In the genomic region with DNA sequence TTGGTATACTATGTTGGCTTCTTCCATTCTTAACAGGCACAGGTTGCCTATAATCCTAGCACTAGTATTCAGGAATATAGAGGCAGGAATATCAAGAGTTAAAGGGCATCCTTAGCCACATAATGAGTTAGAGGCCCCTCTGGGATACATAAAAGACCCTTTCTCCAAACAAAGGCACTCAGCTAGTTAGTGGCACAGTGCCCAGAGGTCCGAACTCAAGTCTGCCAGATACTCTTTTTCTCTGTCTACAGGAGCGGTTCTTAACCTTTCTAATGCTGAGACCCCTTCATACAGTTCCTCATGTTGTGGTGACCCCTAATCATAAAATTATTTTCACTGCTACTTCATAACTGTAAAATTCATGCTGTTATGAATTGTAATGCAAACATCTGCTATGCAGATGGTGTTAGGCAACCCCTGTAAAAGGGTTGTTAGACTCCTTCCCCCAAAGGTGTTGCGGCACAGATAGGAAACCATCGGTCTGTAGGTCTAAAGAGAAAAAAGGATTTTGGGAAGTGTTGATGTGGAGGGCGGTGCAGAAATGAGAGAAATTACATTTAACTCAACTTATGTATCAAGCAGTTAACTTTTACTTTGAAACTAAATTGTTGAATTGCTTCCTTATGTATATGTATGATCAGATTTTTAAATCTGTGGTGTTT, we compare ENCODE assay signal across 12 mouse cellular contexts. TPM values are rescaled to one million over a fixed set of nuclear protein-coding genes. Genes with fewer than 3 reads are reported as not detected.
DNase-seq lines count a peak whose midpoint lies in the region; ATAC-seq lines count a peak whose summit lies in the region.
"Had no signal": no experiment of that assay in that cellular context is flagged by ENCODE, and none has a peak within 500 bp of the region (broad histone marks: within the 10 kb centered on the region; RNA-seq: fewer than 3 reads in every experiment).

No protein-coding gene starts in this region.

- peaks cover 2 to 26% of the 10 kb centered on the region in 2 experiments; a peak in 3 of 4 replicates for H3K4me1 ChIP-seq in heart, embryonic 14.5 days (ENCODE audit: control insufficient read depth in 2 of 2, insufficient read depth in 2 of 2, low read length in 2 of 2)
- H3K4me1 ChIP-seq in midbrain, embryonic 14.5 days (ENCODE audit: control insufficient read depth, insufficient read depth, low read length) = peaks cover 4% of the 10 kb centered on the region; the same call in 1 of the 2 replicates
- H3K4me1 ChIP-seq in midbrain, embryonic 10.5 days = no peaks in the 10 kb centered on the region
- H3K4me1 ChIP-seq in forebrain, embryonic 13.5 days = peaks cover 28% of the 10 kb centered on the region
- peaks cover 9% of the 10 kb centered on the region; the same call in 1 of the 2 replicates for H3K4me1 ChIP-seq in limb, embryonic 15.5 days

- H3K4me2 ChIP-seq in heart, embryonic 14.5 days (ENCODE audit: low read length) = peak overlapping the region; percentile 43
- H3K4me2 ChIP-seq in midbrain, embryonic 14.5 days (ENCODE audit: low read length) = peak overlapping the region; percentile 24; the same call in 1 of the 2 replicates
- H3K4me2 ChIP-seq in forebrain, embryonic 13.5 days = peak overlapping the region; percentile 44
- no peak overlapping the region for H3K4me2 ChIP-seq in limb, embryonic 15.5 days

- DNase-seq in heart, postnatal 4 days = no peak
- DNase-seq in midbrain, embryonic 14.5 days = peak; percentile 78
- no peak for DNase-seq in midbrain, embryonic 10.5 days (ENCODE audit: low spot score)
- no peak for DNase-seq in urinary bladder, postnatal 10 days (ENCODE audit: low spot score)
- no peak for DNase-seq in thymus, postnatal 10 days (ENCODE audit: low spot score in 2 of 2)
- DNase-seq: adrenal gland, postnatal 10 days; kidney, adult 8-10 months; thymus, postnatal 25 days had no signal

- H3K27me3 ChIP-seq in heart, embryonic 14.5 days (ENCODE audit: control insufficient read depth, insufficient read depth, low read length) = no peaks in the 10 kb centered on the region
- H3K27me3 ChIP-seq in midbrain, embryonic 14.5 days (ENCODE audit: control insufficient read depth, insufficient read depth, low read length) = no peaks in the 10 kb centered on the region
- no peaks in the 10 kb centered on the region for H3K27me3 ChIP-seq in midbrain, embryonic 10.5 days (ENCODE audit: low read depth, poor library complexity, severe bottlenecking)
- H3K27me3 ChIP-seq in forebrain, embryonic 13.5 days = no peaks in the 10 kb centered on the region
- no peaks in the 10 kb centered on the region for H3K27me3 ChIP-seq in limb, embryonic 15.5 days

- H3K9ac ChIP-seq in heart, embryonic 14.5 days (ENCODE audit: low read length) = peak overlapping the region; percentile 50
- no peak overlapping the region for H3K9ac ChIP-seq in midbrain, embryonic 14.5 days (replicated peaks; ENCODE audit: low read length)
- H3K9ac ChIP-seq in forebrain, embryonic 13.5 days = no peak overlapping the region
- no peak overlapping the region for H3K9ac ChIP-seq in limb, embryonic 15.5 days

- no peaks in the 10 kb centered on the region for H3K9me3 ChIP-seq in heart, embryonic 14.5 days (ENCODE audit: control insufficient read depth, low read length)
- H3K9me3 ChIP-seq in midbrain, embryonic 14.5 days (ENCODE audit: control insufficient read depth, low read length) = no peaks in the 10 kb centered on the region
- H3K9me3 ChIP-seq in midbrain, embryonic 10.5 days (replicated peaks) = no peaks in the 10 kb centered on the region
- no peaks in the 10 kb centered on the region for H3K9me3 ChIP-seq in forebrain, embryonic 13.5 days (replicated peaks)
- H3K9me3 ChIP-seq in limb, embryonic 15.5 days = no peaks in the 10 kb centered on the region

- 55% methylated on average over 5 of the region's 5 CpGs for WGBS in heart, embryonic 14.5 days
- 41% methylated on average over 5 of the region's 5 CpGs for WGBS in midbrain, embryonic 14.5 days
- WGBS in midbrain, embryonic 10.5 days = 86% methylated on average over 5 of the region's 5 CpGs
- 29% methylated on average over 5 of the region's 5 CpGs for WGBS in forebrain, embryonic 13.5 days
- 35% methylated on average over 5 of the region's 5 CpGs for WGBS in limb, embryonic 15.5 days

- peak overlapping the region in 1 of 2 experiments; percentile 50; a peak in 1 of 4 replicates for H3K27ac ChIP-seq in heart, embryonic 14.5 days (replicated peaks in 1 of 2; ENCODE audit: control insufficient read depth in 1 of 2, insufficient read depth in 1 of 2, low read depth in 2 of 2, low read length in 2 of 2)
- no peak overlapping the region for H3K27ac ChIP-seq in midbrain, embryonic 14.5 days (replicated peaks; ENCODE audit: low read depth, low read length)
- H3K27ac ChIP-seq in midbrain, embryonic 10.5 days (replicated peaks) = no peak overlapping the region
- peak overlapping the region; percentile 66 for H3K27ac ChIP-seq in forebrain, embryonic 13.5 days
- H3K27ac ChIP-seq in limb, embryonic 15.5 days = no peak overlapping the region

- H3K4me3 ChIP-seq in heart, embryonic 14.5 days (ENCODE audit: control insufficient read depth in 1 of 2, insufficient read depth in 1 of 2, low read depth in 1 of 2, low read length in 2 of 2) = no peak overlapping the region
- no peak overlapping the region for H3K4me3 ChIP-seq in midbrain, embryonic 14.5 days (replicated peaks; ENCODE audit: low read depth, low read length)
- no peak overlapping the region for H3K4me3 ChIP-seq in midbrain, embryonic 10.5 days
- H3K4me3 ChIP-seq in forebrain, embryonic 13.5 days = no peak overlapping the region
- 0 out of 2 replicates have a peak overlapping the region, but pooled peaks have one; percentile 4 for H3K4me3 ChIP-seq in limb, embryonic 15.5 days

- peaks cover 40% of the 10 kb centered on the region for H3K36me3 ChIP-seq in heart, embryonic 14.5 days (ENCODE audit: control insufficient read depth, insufficient read depth, low read length)
- peaks cover 24% of the 10 kb centered on the region for H3K36me3 ChIP-seq in midbrain, embryonic 14.5 days (ENCODE audit: control insufficient read depth, insufficient read depth, low read length)
- peaks cover 34% of the 10 kb centered on the region for H3K36me3 ChIP-seq in midbrain, embryonic 10.5 days
- peaks cover 23% of the 10 kb centered on the region for H3K36me3 ChIP-seq in forebrain, embryonic 13.5 days (ENCODE audit: poor library complexity, severe bottlenecking)
- peaks cover 17% of the 10 kb centered on the region for H3K36me3 ChIP-seq in limb, embryonic 15.5 days

- no peak for ATAC-seq in heart, embryonic 14.5 days (ENCODE audit: insufficient number of reproducible peaks, insufficient read depth, low FRiP score, low read depth)
- no peak for ATAC-seq in midbrain, embryonic 14.5 days (ENCODE audit: low FRiP score, low TSS enrichment)
- ATAC-seq in forebrain, embryonic 13.5 days = peak; percentile 65; the same call in 1 of the 2 replicates
- ATAC-seq in limb, embryonic 15.5 days (ENCODE audit: insufficient number of reproducible peaks, low FRiP score, low TSS enrichment, low read depth) = no peak

RNA-seq across cellular contexts. Expression of a gene that starts 8.2 kb away (rescaled TPM):
- 411 and 444 TPM in 2 replicates for polyA plus RNA-seq in heart, embryonic 14.5 days (2014; fragmentation: Nextera tagmentation; extraction: Ambion mirVana)
- total RNA-seq in heart, postnatal 4 days (2021) = 100 to 1,000 TPM; 167 to 177 TPM
- polyA plus RNA-seq in midbrain, embryonic 14.5 days (2014; fragmentation: Nextera tagmentation; extraction: Ambion mirVana) = 544 and 580 TPM in 2 replicates
- polyA plus RNA-seq in midbrain, embryonic 10.5 days (2016; fragmentation: Nextera tagmentation; extraction: Ambion mirVana) = 517 and 522 TPM in 2 replicates
- polyA plus RNA-seq in forebrain, embryonic 13.5 days (2015; fragmentation: Nextera tagmentation; extraction: Ambion mirVana) = 634 and 654 TPM in 2 replicates
- polyA plus RNA-seq in limb, embryonic 15.5 days (2015; fragmentation: Nextera tagmentation; extraction: Ambion mirVana) = 712 and 733 TPM in 2 replicates

RNA-seq across cellular contexts. Expression of a gene that starts 23.6 kb away (rescaled TPM):
- 8.6 and 8.7 TPM in 2 replicates for polyA plus RNA-seq in heart, embryonic 14.5 days (2014; fragmentation: Nextera tagmentation; extraction: Ambion mirVana)
- 1 to 10 TPM; 7.5 to 8.3 TPM for total RNA-seq in heart, postnatal 4 days (2021)
- polyA plus RNA-seq in midbrain, embryonic 14.5 days (2014; fragmentation: Nextera tagmentation; extraction: Ambion mirVana) = 14.6 and 15.6 TPM in 2 replicates
- polyA plus RNA-seq in midbrain, embryonic 10.5 days (2016; fragmentation: Nextera tagmentation; extraction: Ambion mirVana) = 11.2 and 11.8 TPM in 2 replicates
- polyA plus RNA-seq in forebrain, embryonic 13.5 days (2015; fragmentation: Nextera tagmentation; extraction: Ambion mirVana) = 11.3 and 12.5 TPM in 2 replicates
- polyA plus RNA-seq in limb, embryonic 15.5 days (2015; fragmentation: Nextera tagmentation; extraction: Ambion mirVana) = 10.0 and 10.7 TPM in 2 replicates

RNA-seq across cellular contexts. Expression of a gene that starts 47.0 kb away (rescaled TPM):
- 0.01 and 0.03 TPM in 2 replicates for polyA plus RNA-seq in heart, embryonic 14.5 days (2014; fragmentation: Nextera tagmentation; extraction: Ambion mirVana)
- under 1 TPM; 0.02 TPM for total RNA-seq in heart, postnatal 4 days (2021)
- 0.04 and 0.12 TPM in 2 replicates for polyA plus RNA-seq in midbrain, embryonic 14.5 days (2014; fragmentation: Nextera tagmentation; extraction: Ambion mirVana)
- polyA plus RNA-seq in midbrain, embryonic 10.5 days (2016; fragmentation: Nextera tagmentation; extraction: Ambion mirVana) = 0.06 TPM in 1 of 2 replicates, not detected in the other
- 0.04 and 0.05 TPM in 2 replicates for polyA plus RNA-seq in forebrain, embryonic 13.5 days (2015; fragmentation: Nextera tagmentation; extraction: Ambion mirVana)
- polyA plus RNA-seq in limb, embryonic 15.5 days (2015; fragmentation: Nextera tagmentation; extraction: Ambion mirVana) = 0.04 and 0.07 TPM in 2 replicates
- polyA plus RNA-seq: heart, postnatal 0 days had no signal
